10 mouse cellular contexts compared by ENCODE assay signal in genomic region chr2:32131205-32131834, GRCm38 (mm10). TPM values are rescaled to one million over a fixed set of nuclear protein-coding genes. Genes with fewer than 3 reads are reported as not detected.
DNase-seq lines count a peak whose midpoint lies in the region; ATAC-seq and TF ChIP-seq lines count a peak whose summit lies in the region.
"Had no signal": no experiment of that assay in that cellular context is flagged by ENCODE, and none has a peak within 500 bp of the region (broad histone marks: within the 10 kb centered on the region; RNA-seq: fewer than 3 reads in every experiment).

No protein-coding gene starts in this region.

- H3K27me3 ChIP-seq in heart, adult 2 months (ENCODE audit: control insufficient read depth, insufficient read depth, low read length): no peaks in the 10 kb centered on the region
- 0 out of 2 replicates have a peak, but pooled peaks cover 4% of the 10 kb centered on the region for H3K27me3 ChIP-seq in midbrain, embryonic 10.5 days (ENCODE audit: low read depth, poor library complexity, severe bottlenecking)
- no peaks in the 10 kb centered on the region for H3K27me3 ChIP-seq in midbrain, embryonic 14.5 days (ENCODE audit: control insufficient read depth, insufficient read depth, low read length)
- H3K27me3 ChIP-seq in liver, embryonic 16.5 days (ENCODE audit: control insufficient read depth, insufficient read depth, low read depth, low read length): no peaks in the 10 kb centered on the region

- no peaks in the 10 kb centered on the region for H3K79me2 ChIP-seq in heart, adult 2 months (replicated peaks; ENCODE audit: control insufficient read depth, insufficient read depth, low read length)

- H3K36me3 ChIP-seq in heart, adult 2 months (ENCODE audit: control insufficient read depth, insufficient read depth, low read length): no peaks in the 10 kb centered on the region
- H3K36me3 ChIP-seq in midbrain, embryonic 10.5 days: no peaks in the 10 kb centered on the region
- no peaks in the 10 kb centered on the region for H3K36me3 ChIP-seq in midbrain, embryonic 14.5 days (ENCODE audit: control insufficient read depth, insufficient read depth, low read length)
- H3K36me3 ChIP-seq in liver, embryonic 16.5 days (ENCODE audit: control insufficient read depth, insufficient read depth): no peaks in the 10 kb centered on the region

- H3K4me2 ChIP-seq in midbrain, embryonic 14.5 days (ENCODE audit: low read length): no peak overlapping the region
- H3K4me2 ChIP-seq in liver, embryonic 16.5 days (ENCODE audit: low read depth, low read length): peak overlapping the region; percentile 3

- TF ChIP-seq EP300 in heart, adult 2 months (IDR thresholded peaks at IDR 0.05; ENCODE audit: insufficient read depth, low read depth, low read length): no peak

- 53% methylated on average over 9 of the region's 9 CpGs for WGBS in heart, adult 2 months
- WGBS in midbrain, embryonic 10.5 days: 86% methylated on average over 9 of the region's 9 CpGs
- 83% methylated on average over 9 of the region's 9 CpGs for WGBS in midbrain, embryonic 14.5 days
- 39% methylated on average over 9 of the region's 9 CpGs for WGBS in liver, embryonic 16.5 days (ENCODE audit: insufficient replicate concordance)

- H3K27ac ChIP-seq in heart, adult 2 months: no peak overlapping the region; the same call in 1 of the 2 replicates
- peak overlapping the region; percentile 42; the same call in 1 of the 2 replicates for H3K27ac ChIP-seq in midbrain, embryonic 10.5 days (replicated peaks)
- no peak overlapping the region for H3K27ac ChIP-seq in midbrain, embryonic 14.5 days (replicated peaks; ENCODE audit: low read depth, low read length)
- H3K27ac ChIP-seq in liver, embryonic 16.5 days (ENCODE audit: low read length): peak overlapping the region; percentile 96
- H3K27ac ChIP-seq: stomach, postnatal 0 days had no signal

- peaks cover 5% of the 10 kb centered on the region for H3K4me1 ChIP-seq in heart, adult 2 months (ENCODE audit: control insufficient read depth, insufficient read depth, low read length)
- H3K4me1 ChIP-seq in midbrain, embryonic 10.5 days: peaks cover 22% of the 10 kb centered on the region
- no peaks in the 10 kb centered on the region for H3K4me1 ChIP-seq in midbrain, embryonic 14.5 days (ENCODE audit: control insufficient read depth, insufficient read depth, low read length)
- H3K4me1 ChIP-seq in liver, embryonic 16.5 days (ENCODE audit: control insufficient read depth, low read depth, low read length): peaks cover 63% of the 10 kb centered on the region

- no peak overlapping the region for H3K4me3 ChIP-seq in heart, adult 2 months
- H3K4me3 ChIP-seq in midbrain, embryonic 10.5 days: no peak overlapping the region
- H3K4me3 ChIP-seq in midbrain, embryonic 14.5 days (replicated peaks; ENCODE audit: low read depth, low read length): no peak overlapping the region
- no peak overlapping the region for H3K4me3 ChIP-seq in liver, embryonic 16.5 days (ENCODE audit: low read depth, low read length)

- H3K9me3 ChIP-seq in midbrain, embryonic 10.5 days (replicated peaks): no peaks in the 10 kb centered on the region
- no peaks in the 10 kb centered on the region for H3K9me3 ChIP-seq in midbrain, embryonic 14.5 days (ENCODE audit: control insufficient read depth, low read length)
- H3K9me3 ChIP-seq in liver, embryonic 16.5 days (replicated peaks; ENCODE audit: control insufficient read depth, low read length): no peaks in the 10 kb centered on the region

- TF ChIP-seq POLR2A in heart, adult 2 months (IDR thresholded peaks at IDR 0.05; ENCODE audit: insufficient read depth, low read depth, low read length): no peak

- H3K9ac ChIP-seq in heart, adult 2 months (ENCODE audit: low read depth, low read length): no peak overlapping the region
- H3K9ac ChIP-seq in midbrain, embryonic 14.5 days (replicated peaks; ENCODE audit: low read length): no peak overlapping the region
- peak overlapping the region; percentile 36 for H3K9ac ChIP-seq in liver, embryonic 16.5 days (ENCODE audit: low read depth, low read length)

- ATAC-seq in midbrain, embryonic 14.5 days (ENCODE audit: low FRiP score, low TSS enrichment): no peak
- ATAC-seq in liver, embryonic 16.5 days (ENCODE audit: low read depth): no peak

- peak; percentile 92 for DNase-seq in heart, adult 11 months
- DNase-seq in heart, adult 2 months: no peak
- DNase-seq in midbrain, embryonic 10.5 days (ENCODE audit: low spot score): no peak
- DNase-seq in midbrain, embryonic 14.5 days: no peak
- DNase-seq in c-Kit-negative CD71-positive TER-119-positive erythroid progenitor cells, embryonic 14.5 days (ENCODE audit: low read depth, low spot score): peak; percentile 35
- DNase-seq in kidney, adult 9 months: no peak
- DNase-seq: cerebellum, adult 11 months had no signal

- intact Hi-C loops in heart, adult 2 months (cut with DNase I): loop anchor here (2.0 to 5.0 kb wide), 3 partner anchors 49 to 159 kb away; partner anchors contain the start of gene Nup214

- TF ChIP-seq CTCF in heart, adult 2 months (IDR thresholded peaks at IDR 0.05): no peak

RNA-seq across cellular contexts. Expression of gene Prrc2b, which starts 19.6 kb away (rescaled TPM):
- total RNA-seq in heart, adult 2 months (2021): 10 to 100 TPM; 78.3 to 82.6 TPM
- polyA plus RNA-seq in heart, adult 2 months (2012; rRNA removed): 39.3 and 46.9 TPM in 2 replicates
- polyA plus RNA-seq in midbrain, embryonic 10.5 days (2016; fragmentation: Nextera tagmentation; extraction: Ambion mirVana): 41.5 and 57.6 TPM in 2 replicates
- 121 and 141 TPM in 2 replicates for polyA plus RNA-seq in midbrain, embryonic 14.5 days (2014; fragmentation: Nextera tagmentation; extraction: Ambion mirVana)
- polyA plus RNA-seq in liver, embryonic 16.5 days (2015; fragmentation: Nextera tagmentation; extraction: Ambion mirVana): 4.5 and 4.7 TPM in 2 replicates

RNA-seq across cellular contexts. Expression of gene Plpp7, which starts 36.0 kb away (rescaled TPM):
- total RNA-seq in heart, adult 2 months (2021): 10 to 100 TPM; 33.6 to 33.8 TPM
- polyA plus RNA-seq in heart, adult 2 months (2012; rRNA removed): 56.3 and 62.1 TPM in 2 replicates
- polyA plus RNA-seq in midbrain, embryonic 10.5 days (2016; fragmentation: Nextera tagmentation; extraction: Ambion mirVana): 7.1 and 7.8 TPM in 2 replicates
- 21.6 and 24.4 TPM in 2 replicates for polyA plus RNA-seq in midbrain, embryonic 14.5 days (2014; fragmentation: Nextera tagmentation; extraction: Ambion mirVana)
- polyA plus RNA-seq in liver, embryonic 16.5 days (2015; fragmentation: Nextera tagmentation; extraction: Ambion mirVana): 1.4 and 2.1 TPM in 2 replicates
- polyA plus RNA-seq: inflammation-experienced regulatory T-cells, adult 6 months had no signal

RNA-seq across cellular contexts. Expression of gene Fam78a, which starts 46.7 kb away (rescaled TPM):
- total RNA-seq in heart, adult 2 months (2021): 10 to 100 TPM; 15.9 to 19.1 TPM
- 18.7 and 24.9 TPM in 2 replicates for polyA plus RNA-seq in heart, adult 2 months (2012; rRNA removed)
- polyA plus RNA-seq in midbrain, embryonic 10.5 days (2016; fragmentation: Nextera tagmentation; extraction: Ambion mirVana): 1.3 and 1.6 TPM in 2 replicates
- 0.50 and 0.59 TPM in 2 replicates for polyA plus RNA-seq in midbrain, embryonic 14.5 days (2014; fragmentation: Nextera tagmentation; extraction: Ambion mirVana)
- 6.5 and 7.0 TPM in 2 replicates for polyA plus RNA-seq in liver, embryonic 16.5 days (2015; fragmentation: Nextera tagmentation; extraction: Ambion mirVana)

Comparison
In these comparisons a context has a peak if more than half of its experiments do, and no peak if none do; other contexts are left out.
1. DNase-seq: peak in heart, adult 11 months (single experiment) and c-Kit-negative CD71-positive TER-119-positive erythroid progenitor cells, embryonic 14.5 days (single experiment); none in heart, adult 2 months (0 of 2), midbrain, embryonic 10.5 days (single experiment), midbrain, embryonic 14.5 days (single experiment) and kidney, adult 9 months (single experiment).
2. H3K27ac ChIP-seq: peak in midbrain, embryonic 10.5 days (single experiment) and liver, embryonic 16.5 days (single experiment); none in heart, adult 2 months (single experiment) and midbrain, embryonic 14.5 days (single experiment).